Mouse (Mus musculus) hematopoietic stem cell, adult 5-6 weeks (primary cell): Measurements from ENCODE around the gene Atic. TPM values are rescaled to one million over a fixed set of nuclear protein-coding genes. Genes with fewer than 3 reads are reported as not detected.

Source experiments
- ATAC-seq, 2 experiments: fragments of 125-278 bp in 1 of 2; replicated peaks in 1 of 2; 2 replicates each; pipeline ENCODE4 v1.8.0; 2016 to 2017; ENCODE audit warnings: inconsistent platforms in 2 of 2, mild to moderate bottlenecking in 2 of 2, moderate number of reproducible peaks in 2 of 2, low read depth in 1 of 2, moderate TSS enrichment in 1 of 2; ENCODE audit not compliant: low FRiP score in 2 of 2, poor library complexity in 2 of 2, severe bottlenecking in 2 of 2, insufficient read depth in 1 of 2, low TSS enrichment in 1 of 2
- total RNA-seq: library from RNA; stranded (forward); fragments of 172-1452, 232-1000 nt; gene quantifications from 2 replicates; pipeline ENCODE4 v1.2.3, GENCODE M21; 2017

Gene Atic
- total RNA-seq, 1 experiment from 2014 or later: 291 TPM

DNA sequence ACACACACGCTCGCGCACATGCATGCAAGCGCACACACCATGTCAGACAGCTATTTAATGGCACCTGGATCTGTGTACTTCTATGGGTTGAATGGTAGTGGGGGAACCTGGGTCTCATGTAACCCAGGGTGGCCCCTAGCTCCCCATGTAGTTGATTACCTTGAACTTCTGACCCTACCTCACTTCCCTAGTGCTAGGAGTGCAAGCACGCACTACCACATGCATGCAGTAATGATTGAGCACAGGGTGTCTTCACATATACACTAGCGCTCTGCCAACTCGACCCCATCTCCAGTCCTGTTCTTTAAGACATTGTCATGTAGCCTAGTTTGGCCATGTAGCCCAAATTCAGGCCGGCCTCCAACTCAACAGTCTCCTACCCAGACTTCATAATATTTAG is 26.4 kb downstream of the Atic start:
- ATAC-seq: no peak

DNA sequence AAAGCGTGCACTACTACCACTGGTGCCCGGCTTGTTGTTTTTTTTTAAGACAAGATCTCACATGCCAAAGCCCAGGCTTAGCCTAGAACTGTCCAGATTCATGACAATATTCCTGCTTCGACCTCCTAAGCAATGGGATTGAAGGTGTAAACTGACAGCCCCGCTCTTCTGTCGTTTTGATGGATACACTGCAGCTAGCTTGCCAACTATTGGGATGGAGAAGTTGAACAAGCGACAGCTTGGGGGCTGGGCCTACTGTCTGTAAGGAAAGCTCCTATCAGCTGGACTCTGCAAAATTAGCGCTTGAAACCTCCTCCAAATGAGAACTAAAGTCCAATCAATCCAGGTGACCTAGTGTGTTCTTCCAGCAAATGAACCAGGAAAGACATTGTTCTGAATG is 26.9 kb downstream of the Atic start:
- no peak for ATAC-seq

DNA sequence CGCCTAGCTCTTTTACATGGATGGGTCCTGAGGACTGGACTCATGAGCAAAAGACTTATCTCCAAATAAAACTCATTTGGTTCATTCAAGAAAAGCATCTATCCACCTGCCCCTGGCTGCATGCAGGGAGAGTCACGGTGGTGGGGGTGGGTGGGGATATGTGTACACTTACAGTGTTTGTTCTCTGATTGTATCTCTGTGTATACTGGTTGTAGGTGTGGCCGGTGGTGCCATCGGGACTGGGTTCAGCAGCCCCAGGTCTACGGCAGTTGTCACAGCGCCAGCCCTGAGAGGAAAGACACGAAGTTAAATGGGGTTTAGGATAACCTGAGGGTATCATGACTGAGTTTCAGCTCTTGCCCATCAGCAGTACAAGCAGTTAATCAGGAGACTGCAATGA is 29.7 kb downstream of the Atic start:
- no peak for ATAC-seq

DNA sequence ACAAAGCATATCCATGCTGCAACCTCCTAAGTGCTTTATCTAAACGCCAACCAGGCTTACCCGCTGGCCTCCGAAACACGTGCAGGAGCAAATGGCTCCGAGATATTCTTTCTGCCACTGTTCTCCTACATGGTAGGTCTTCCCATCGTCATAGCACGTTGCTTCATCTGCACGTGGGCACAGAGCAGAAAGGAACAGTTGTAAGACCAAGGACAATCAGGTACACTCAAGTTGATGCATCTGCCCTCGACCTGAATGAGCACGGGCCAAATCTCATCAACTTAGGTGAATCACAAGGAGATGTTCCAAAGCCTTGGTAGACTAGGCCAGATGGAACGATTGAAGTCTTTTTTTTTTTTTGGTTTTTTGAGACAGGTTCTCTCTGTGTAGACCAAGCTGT is 33.1 kb downstream of the Atic start:
- no peak for ATAC-seq

DNA sequence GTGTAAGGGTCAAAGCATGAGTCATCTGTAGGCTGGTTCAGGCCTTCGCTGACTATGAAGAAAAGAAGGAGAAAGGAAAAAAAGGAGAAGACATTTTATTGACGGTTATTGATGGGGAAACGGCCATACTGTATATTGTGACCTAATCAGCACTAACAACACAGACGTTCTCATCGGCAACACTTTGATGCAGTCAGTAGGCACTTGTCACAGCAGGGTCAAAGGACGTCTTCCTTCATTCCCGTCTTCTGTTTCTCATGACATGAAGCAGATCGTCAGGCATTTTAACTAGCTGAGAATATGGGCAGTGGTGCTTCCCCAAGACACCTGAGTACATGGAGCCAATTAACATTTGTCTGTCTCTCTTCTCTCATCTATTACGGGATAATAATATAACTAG is 36.2 kb downstream of the Atic start:
- ATAC-seq: no peak

DNA sequence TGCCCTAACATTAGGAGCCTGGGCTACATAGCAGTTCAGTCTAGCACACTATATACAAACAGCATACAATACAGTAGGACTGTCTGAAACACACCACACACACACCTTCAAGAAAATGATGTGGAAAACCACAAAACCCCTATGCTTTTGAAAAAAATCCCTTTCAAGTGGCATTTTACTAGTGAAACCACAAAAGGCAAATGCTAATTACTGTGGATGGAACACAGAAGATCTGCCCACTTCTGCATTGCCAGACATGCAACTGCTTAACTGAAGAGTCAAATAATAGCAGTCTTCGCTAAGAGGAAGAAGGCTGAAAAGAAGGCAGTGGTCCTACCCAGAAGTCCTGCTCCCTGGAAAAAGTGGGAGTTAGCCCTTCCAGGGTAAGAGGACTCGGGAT is 37.3 kb downstream of the Atic start:
- peak in 1 of 2 experiments; percentile 32; a peak in 2 of 4 replicates for ATAC-seq

- ATAC-seq: no peak
Observed at GRCm38 (mm10) chr1:71595365-71595764, 38.4 kb downstream of the Atic start.

DNA sequence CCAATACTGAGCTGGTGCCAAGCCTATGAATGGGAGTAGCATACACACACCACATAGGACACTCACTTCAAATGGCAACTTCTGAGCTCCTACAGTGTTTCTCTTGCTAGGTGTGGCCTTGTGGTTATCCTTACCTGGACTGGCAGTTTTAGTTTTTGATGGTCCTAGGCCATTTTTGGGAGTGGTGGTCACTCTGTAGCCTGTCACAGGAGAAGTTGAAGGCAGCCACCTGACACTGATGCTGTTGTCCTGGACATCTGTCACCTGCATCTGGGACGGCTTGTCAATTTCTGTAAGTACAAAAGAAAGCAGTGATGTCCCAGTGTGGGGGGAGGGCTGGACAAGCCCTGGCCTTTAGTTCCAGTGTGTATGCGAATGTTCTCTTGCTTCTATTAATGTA is 48.8 kb downstream of the Atic start:
- ATAC-seq: no peak

DNA sequence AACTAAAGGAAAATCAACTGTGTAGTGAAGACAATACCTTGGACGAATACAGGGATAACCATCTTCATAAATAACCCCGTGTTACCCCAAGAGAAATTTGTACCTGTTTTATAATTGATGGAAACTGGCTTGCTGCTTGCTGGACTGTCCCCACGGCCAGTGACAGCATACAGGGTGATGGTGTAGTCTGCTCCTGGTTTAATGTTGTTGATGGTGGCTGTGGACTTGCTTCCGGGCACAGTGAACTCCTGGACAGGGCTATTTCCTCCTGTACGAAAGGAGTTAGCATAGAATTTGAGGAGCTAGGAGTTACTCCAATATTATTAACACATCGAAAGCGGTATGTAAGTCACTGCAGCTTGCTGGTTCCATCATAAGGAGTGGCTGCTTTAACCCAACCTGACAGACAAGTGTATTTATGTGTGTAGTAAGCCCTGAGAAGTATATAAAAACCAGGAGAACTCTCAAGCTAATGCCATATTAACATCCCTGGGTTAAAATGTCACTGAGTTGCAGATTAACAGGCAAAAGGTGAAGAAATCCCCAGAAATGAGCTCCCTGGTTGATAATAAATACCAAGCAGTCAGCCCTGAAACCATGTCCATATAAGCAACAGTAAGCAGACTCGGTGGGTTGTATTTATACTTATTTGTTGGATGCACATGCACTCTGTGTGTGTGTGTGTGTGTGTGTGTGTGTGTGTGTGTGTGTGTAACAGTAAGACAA is 49.8 kb downstream of the Atic start:
- ATAC-seq: no peak

GRCm38 (mm10) chr1:71609057-71609775 is 52.3 kb downstream of the Atic start:
- no peak for ATAC-seq

GRCm38 (mm10) chr1:71609916-71610315 is 53.0 kb downstream of the Atic start:
- no peak for ATAC-seq

DNA sequence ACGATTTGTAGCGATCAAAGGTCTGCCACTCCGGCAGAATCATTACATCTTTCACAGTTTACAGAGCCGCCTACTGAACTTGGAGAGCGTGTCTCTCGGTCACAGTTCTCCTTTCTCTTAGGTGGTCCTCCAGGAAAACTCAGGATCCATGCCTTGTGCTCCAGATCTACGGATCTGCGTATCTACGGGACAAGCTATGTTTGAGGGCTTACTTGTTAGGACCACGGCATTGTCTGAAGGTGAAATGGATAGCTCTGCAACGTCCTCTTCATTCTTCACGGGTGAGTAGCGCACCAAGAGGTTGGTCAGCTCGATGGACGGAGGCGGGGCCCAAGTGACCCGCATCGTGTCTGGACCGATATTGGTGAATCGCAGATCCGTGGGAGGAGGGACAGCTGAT is 55.3 kb downstream of the Atic start:
- ATAC-seq: no peak

DNA sequence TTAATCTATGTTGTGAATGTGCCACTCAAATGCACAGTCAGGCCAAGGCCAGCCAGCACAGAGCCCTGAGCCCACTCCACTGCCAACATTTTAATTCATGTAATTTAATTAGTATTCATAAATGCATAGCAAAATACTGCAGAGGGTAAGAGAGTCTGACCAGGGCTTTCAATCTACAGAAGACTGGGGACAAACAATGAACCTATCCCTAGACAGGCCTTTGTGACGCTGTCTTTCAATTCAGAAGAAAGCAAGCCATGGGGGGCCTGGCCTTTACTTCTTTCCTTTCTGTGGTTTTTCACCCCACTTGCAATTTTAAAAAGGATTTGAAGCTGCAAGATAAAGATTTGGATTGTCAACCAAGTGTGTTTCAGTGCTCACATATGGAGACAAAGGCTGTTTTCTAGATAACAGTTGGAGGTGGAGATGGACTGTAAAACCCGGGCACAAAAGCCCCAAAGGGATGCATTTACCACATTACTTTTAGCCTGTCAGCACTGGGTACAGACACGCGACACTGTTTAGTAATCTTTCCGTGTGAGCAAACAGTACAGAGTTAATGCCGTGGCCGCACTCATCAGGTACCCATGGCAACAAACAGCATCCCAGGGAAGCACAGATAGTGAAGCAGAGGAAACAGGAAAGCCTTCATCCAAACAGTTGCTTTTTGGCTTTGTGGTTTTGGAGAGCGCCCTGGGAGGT is 57.7 kb downstream of the Atic start:
- no peak for ATAC-seq

- peak; percentile 81 to 95 for ATAC-seq
Observed at GRCm38 (mm10) chr1:71621526-71621925, 64.6 kb downstream of the Atic start.

DNA sequence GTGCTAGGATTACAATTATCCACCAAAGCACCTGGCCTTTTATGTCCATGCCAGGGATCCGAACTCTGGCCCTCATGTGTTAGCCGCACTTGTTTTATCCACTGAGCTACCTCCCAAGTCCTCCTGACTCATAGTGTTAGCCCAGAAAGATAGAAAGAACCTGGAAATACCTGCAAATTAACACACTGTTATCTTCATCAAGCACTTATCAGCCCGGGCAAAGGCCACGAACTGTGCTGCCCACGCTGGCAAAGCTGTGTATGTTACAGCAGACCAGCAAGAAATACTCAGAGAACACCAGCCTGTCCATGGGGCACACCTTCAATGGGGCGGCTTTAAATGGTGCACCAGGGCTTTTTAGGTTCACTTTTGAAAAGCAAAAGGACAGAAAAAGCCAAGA is 66.7 kb downstream of the Atic start:
- ATAC-seq: no peak
